Mouse (Mus musculus) liver, embryonic 14 days (tissue): ENCODE results near the gene Olfr1333. TPM values are rescaled to one million over a fixed set of nuclear protein-coding genes. Genes with fewer than 3 reads are reported as not detected.

Experiments used
- polyA plus RNA-seq: library from polyadenylated mRNA; depleted of rRNA; stranded (reverse); fragments of >200 nt; gene quantifications from 2 replicates; pipeline ENCODE4 v1.2.3, GENCODE M21; 2012; rRNA removed

The Olfr1333 gene
- polyA plus RNA-seq, result not detected in 2 replicates

GRCm38 (mm10) chr4:118836179-118836578, at the start of gene Olfr1333:
TSS of gene Olfr1333 (minus strand) at chr4:118836279.

GRCm38 (mm10) chr4:118864349-118864748, 28.3 kb upstream of the Olfr1333 start, which contains the start of gene Olfr1331:
TSS of gene Olfr1331 (plus strand) at chr4:118864649.

GRCm38 (mm10) chr4:118809844-118810243, 26.2 kb downstream of the Olfr1333 start, which contains the start of gene Olfr1335:
TSS of gene Olfr1335 (minus strand) at chr4:118809944.

DNA sequence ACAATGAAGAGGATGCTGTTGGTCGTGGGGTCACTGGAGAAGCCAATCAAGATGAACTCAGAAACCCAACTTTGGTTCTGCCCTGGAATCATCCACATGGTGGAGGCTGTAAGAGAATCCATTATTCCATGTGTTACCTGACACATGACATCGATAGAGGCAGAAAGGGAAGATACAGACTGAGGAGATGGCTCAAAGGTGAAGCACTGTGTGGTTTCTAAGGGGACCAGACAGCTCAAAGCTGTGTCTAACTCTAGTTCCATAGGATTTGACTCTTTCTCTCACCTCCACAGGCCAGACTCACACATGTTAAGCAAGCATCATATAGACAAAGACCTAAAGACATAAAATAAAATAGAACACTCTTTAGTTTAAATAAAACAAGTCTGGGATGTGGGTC, 53.6 kb downstream of the Olfr1333 start, which contains the start of gene Olfr1337:
Olfr1337 (minus strand) TSS at position 101 of the 400 bp plus-strand sequence.

Other genes with a start within 250 kb of the Olfr1333 start
- gene Cfap57, start 215.5 kb downstream of the Olfr1333 start, polyA plus RNA-seq, result 0.53 and 0.67 TPM in 2 replicates
- 60.5 and 62.5 TPM in 2 replicates for gene Ebna1bp2, start 215.5 kb downstream of the Olfr1333 start, polyA plus RNA-seq
- gene Olfr62, start 177.3 kb downstream of the Olfr1333 start, polyA plus RNA-seq, result not detected in 2 replicates
- gene Olfr1342, start 143.5 kb downstream of the Olfr1333 start, polyA plus RNA-seq, result not detected in 2 replicates
- gene Olfr1341, start 132.8 kb downstream of the Olfr1333 start, polyA plus RNA-seq, result not detected in 2 replicates
- not detected in 2 replicates for gene Olfr1340, start 116.1 kb downstream of the Olfr1333 start, polyA plus RNA-seq
- gene Olfr1339, start 104.1 kb downstream of the Olfr1333 start, polyA plus RNA-seq, result not detected in 2 replicates
- not detected in 2 replicates for gene Olfr1338, start 77.5 kb downstream of the Olfr1333 start, polyA plus RNA-seq
- gene Olfr1337, start 53.7 kb downstream of the Olfr1333 start, polyA plus RNA-seq, result not detected in 2 replicates
- not detected in 2 replicates for gene Olfr1335, start 26.3 kb downstream of the Olfr1333 start, polyA plus RNA-seq
- gene Olfr1331, start 28.4 kb upstream of the Olfr1333 start, polyA plus RNA-seq, result not detected in 2 replicates
- not detected in 2 replicates for gene Olfr1330, start 52.3 kb upstream of the Olfr1333 start, polyA plus RNA-seq
- gene Olfr1329, start 81.2 kb upstream of the Olfr1333 start, polyA plus RNA-seq, result not detected in 2 replicates
- gene Olfr1328, start 102.3 kb upstream of the Olfr1333 start, polyA plus RNA-seq, result not detected in 2 replicates
- gene Lao1, start 125.3 kb upstream of the Olfr1333 start, polyA plus RNA-seq, result not detected in 2 replicates